ENCODE assay signal across 8 mouse cellular contexts in genomic region chr19:34500763-34501162, GRCm38 (mm10). TPM values are rescaled to one million over a fixed set of nuclear protein-coding genes. Genes with fewer than 3 reads are reported as not detected.
DNase-seq lines count a peak whose midpoint lies in the region.

No protein-coding gene starts in this region.

- DNase-seq in 416B (ENCODE audit: low read depth): peak; percentile 91
- peak; percentile 87 for DNase-seq in T-cell, adult 2 months (ENCODE audit: low spot score)
- DNase-seq in cerebellum, postnatal 25 days: peak; percentile 47 to 65
- DNase-seq in gastrocnemius, postnatal 25 days: peak; percentile 62
- DNase-seq in kidney, adult 9 months: peak; percentile 84
- peak; percentile 69 for DNase-seq in liver
- DNase-seq in naive thymus-derived CD4-positive, alpha-beta T cell, adult 2 months (ENCODE audit: low read depth): peak; percentile 92
- peak; percentile 35 for DNase-seq in telencephalon, adult 2 months (ENCODE audit: low read depth, low spot score)

RNA-seq across cellular contexts. Expression of gene Ch25h, which starts 25.8 kb away (rescaled TPM):
- total RNA-seq in gastrocnemius, postnatal 25 days (2021): not detected

RNA-seq across cellular contexts. Expression of gene Lipa, which starts 26.5 kb away (rescaled TPM):
- 1 to 10 TPM; 6.5 to 9.7 TPM for total RNA-seq in gastrocnemius, postnatal 25 days (2021)

RNA-seq across cellular contexts. Expression of gene Ifit2, which starts 49.7 kb away (rescaled TPM):
- total RNA-seq in gastrocnemius, postnatal 25 days (2021): 1 to 10 TPM in 1 of 2 experiments, under 1 TPM in 1; 0.92 to 1.7 TPM

Comparison
In these comparisons a context has a peak if more than half of its experiments do, and no peak if none do; other contexts are left out.
1. Peak in every context shown above with its lines: DNase-seq.
2. DNase-seq: peak in every context shown above with its lines; median percentile 92 in naive thymus-derived CD4-positive, alpha-beta T cell, adult 2 months; 91 in 416B; 87 in T-cell, adult 2 months; 84 in kidney, adult 9 months; 69 in liver; 62 in gastrocnemius, postnatal 25 days; 56 in cerebellum, postnatal 25 days; 35 in telencephalon, adult 2 months.